Mouse (Mus musculus) kidney, adult 18-20 months (tissue): ENCODE data around the gene Pttg1ip.

ENCODE experiments used
- DNase-seq: peaks from one replicate; pipeline ENCODE4 v3.0.0; 2021

The Pttg1ip gene

GRCm38 (mm10) chr10:77569973-77570658, 11.4 kb upstream of the Pttg1ip start:
- DNase-seq = peak; percentile 48

DNA sequence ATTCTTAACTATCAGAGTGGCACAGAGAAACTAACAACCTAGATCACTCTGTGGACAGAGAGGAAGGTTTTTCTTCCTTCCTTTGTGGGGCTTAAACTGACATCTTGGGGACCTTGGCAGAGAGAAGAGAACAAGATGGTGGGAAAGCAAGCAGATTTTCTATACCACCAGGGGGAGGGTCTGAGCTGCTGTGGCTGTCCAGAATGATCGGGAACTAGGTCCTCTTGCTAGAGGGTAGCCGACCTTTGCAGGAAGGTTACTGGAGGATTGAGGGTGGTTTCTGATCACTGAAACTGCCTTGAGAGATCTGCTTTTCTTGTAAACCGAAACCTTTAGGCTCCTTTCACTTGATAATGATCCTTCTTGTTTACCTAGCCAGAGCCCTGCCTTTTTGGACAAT, 9.3 kb upstream of the Pttg1ip start:
- no peak for DNase-seq

GRCm38 (mm10) chr10:77573162-77573561, 8.4 kb upstream of the Pttg1ip start:
- DNase-seq = no peak

DNA sequence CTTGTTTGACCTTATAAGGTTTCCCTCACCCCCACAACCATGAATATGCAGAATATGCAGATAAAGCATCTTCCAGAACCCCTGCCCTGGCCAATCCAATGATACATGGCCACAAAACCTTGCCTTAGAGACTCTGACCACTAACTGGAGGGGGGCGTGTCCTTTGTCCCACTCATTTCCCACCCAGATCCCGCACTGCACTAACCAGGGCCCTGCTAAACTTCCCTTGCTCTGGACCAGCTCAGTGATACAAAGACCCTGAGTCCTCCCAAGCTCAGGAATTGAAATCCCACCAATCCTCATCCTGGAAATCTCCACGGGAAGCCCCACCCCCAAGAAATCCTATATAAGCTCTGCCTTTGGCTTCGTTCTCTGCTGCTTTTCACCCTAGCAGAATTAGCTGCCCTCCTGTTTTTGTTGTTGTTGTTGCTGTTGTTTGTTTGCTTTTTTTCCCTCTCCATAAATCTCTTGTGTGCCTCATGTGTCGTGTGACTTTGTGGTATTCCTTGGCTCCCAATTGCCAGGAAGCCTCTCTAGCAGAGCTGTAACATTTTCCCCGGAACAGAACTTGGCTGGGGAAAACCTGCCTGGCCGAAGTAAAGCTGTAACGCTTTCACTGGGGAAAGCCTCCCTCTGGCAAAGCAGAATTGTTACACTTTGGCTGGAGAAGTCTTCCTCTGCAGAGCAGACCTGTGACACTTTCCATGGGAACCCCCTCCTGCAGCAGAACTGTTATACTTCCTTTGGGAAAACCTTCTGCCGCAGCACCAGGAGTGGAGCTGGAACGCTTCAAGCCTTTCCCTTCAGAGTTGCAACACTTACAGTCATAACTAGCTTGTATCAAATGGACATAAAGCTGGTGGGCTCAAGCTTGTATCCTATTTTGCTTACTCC, 1.2 kb upstream of the Pttg1ip start:
- no peak for DNase-seq

DNA sequence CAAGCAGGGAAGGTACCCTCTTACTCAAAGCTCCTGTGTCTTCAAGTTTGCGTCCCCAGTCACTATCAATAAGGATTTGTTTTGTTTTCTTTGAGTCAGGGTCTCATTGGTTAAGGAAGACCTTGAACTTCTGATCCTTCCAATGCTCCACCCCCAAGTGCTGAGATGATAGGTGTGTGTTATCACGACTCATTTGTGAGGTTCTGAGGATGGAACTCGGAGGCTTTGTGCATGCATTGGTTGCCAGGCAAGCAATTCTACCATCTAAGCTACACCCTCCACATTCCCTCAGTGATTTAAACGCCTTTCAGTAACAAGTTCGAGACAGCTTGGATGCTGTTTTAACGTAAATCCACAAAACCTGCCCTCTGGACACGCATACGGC, 505 bp upstream of the Pttg1ip start:
- no peak for DNase-seq

- DNase-seq = no peak
Observed at GRCm38 (mm10) chr10:77582285-77582618, 732 bp downstream of the Pttg1ip start.

DNA sequence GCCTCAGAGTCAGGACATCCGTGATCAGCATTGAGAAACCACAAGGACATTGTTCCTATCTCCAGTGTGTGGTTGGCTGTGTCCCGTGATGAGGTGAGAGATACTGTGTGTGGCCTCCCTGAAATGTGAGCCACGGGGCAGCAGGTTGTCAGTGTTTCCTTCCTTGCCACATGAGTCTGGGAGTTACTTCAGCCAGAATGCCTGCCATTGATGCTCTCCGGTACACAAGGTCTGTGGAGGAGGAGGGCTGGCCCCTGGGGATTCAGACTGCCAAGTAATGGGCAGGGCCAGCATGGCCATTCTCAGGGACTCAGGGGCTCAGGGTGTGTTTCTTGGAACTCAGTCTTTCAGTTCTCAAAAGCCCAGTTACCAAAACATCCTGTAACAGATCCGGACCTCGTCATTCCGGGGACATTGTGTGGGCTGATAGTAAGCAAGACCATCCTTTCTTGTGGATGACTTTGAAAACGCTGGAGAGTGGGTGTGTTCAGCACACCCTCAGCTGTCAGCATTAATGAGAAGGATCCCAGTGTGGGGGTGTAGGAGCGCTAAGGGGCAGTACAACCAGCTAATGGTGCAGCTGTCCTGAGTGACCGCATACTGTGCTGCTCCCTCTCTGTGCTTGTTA, 2.4 kb downstream of the Pttg1ip start:
- peak; percentile 49 for DNase-seq

- DNase-seq = no peak
Observed at GRCm38 (mm10) chr10:77586637-77587036, 5.1 kb downstream of the Pttg1ip start.

GRCm38 (mm10) chr10:77587091-77587775, 5.7 kb downstream of the Pttg1ip start:
- DNase-seq = peak; percentile 40

GRCm38 (mm10) chr10:77588036-77588435, 6.5 kb downstream of the Pttg1ip start:
- peak; percentile 45 for DNase-seq

- DNase-seq = no peak
Observed at GRCm38 (mm10) chr10:77589117-77589516, 7.6 kb downstream of the Pttg1ip start.

- no peak for DNase-seq
Observed at GRCm38 (mm10) chr10:77589749-77590148, 8.2 kb downstream of the Pttg1ip start.

- peak; percentile 71 for DNase-seq
Observed at GRCm38 (mm10) chr10:77590812-77591211, 9.3 kb downstream of the Pttg1ip start.

- DNase-seq = no peak
Observed at GRCm38 (mm10) chr10:77591546-77591945, 10.0 kb downstream of the Pttg1ip start.

DNA sequence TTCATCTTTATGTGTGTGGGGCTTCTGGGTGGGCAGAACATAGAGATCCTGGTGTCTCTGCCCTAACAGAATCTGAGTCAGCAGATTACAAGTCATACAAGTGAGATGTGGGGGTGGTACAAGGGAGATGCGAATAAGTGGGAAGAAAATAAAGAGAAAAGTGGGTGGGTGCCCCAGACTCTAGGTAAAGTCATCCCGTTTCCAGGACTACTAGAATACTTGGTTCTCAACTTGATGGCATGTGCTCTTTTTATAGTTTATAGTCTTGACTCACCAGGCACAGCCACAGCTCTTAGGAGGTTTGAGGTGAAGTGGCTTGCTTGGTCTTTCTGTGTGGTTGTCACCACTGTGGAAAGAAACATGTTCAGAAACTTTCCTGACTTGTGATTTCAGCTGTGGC, 14.5 kb downstream of the Pttg1ip start:
- no peak for DNase-seq

DNA sequence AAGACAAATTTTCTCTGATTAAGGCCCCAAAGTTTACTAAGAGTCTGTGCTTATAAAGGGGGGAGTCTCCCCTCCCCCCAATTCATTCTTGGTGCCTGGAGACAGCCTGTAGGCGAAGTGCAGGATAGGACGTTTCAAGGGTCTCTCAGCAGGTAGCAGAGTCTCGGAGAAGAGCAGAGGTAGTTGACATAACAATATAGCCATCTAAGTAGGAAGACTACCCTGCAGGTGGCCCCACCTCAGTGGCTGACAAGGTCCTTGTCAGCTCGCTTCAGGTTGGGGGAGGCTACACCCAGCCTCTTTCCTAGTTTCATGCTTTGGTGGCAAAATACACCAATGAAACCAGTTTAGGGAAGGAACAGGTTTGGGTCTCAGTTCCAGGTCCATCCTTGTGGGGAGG, 21.5 kb downstream of the Pttg1ip start:
- DNase-seq = no peak

GRCm38 (mm10) chr10:77604111-77604510, 22.6 kb downstream of the Pttg1ip start:
- no peak for DNase-seq

GRCm38 (mm10) chr10:77604958-77605357, 23.4 kb downstream of the Pttg1ip start:
- peak; percentile 33 for DNase-seq

DNA sequence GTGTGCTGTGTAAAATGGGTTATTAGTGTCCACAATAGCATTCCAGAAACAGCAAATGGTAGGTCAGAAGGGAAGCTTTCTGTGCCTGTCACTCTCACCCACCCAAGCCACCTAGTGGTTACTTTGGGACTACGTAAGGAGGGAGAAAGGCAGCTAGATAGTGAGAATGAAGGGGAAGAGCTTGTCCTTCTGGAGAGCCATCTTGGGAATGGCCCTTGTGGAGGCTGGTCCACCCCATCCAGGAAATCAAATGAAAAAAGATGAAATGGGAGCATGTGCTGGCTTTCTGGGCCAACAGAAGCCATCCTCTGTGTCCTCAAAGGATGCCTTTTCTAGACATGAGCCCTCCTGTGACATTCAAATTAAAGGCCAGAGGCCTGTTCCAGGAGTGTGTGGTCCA, 23.8 kb downstream of the Pttg1ip start:
- no peak for DNase-seq

DNA sequence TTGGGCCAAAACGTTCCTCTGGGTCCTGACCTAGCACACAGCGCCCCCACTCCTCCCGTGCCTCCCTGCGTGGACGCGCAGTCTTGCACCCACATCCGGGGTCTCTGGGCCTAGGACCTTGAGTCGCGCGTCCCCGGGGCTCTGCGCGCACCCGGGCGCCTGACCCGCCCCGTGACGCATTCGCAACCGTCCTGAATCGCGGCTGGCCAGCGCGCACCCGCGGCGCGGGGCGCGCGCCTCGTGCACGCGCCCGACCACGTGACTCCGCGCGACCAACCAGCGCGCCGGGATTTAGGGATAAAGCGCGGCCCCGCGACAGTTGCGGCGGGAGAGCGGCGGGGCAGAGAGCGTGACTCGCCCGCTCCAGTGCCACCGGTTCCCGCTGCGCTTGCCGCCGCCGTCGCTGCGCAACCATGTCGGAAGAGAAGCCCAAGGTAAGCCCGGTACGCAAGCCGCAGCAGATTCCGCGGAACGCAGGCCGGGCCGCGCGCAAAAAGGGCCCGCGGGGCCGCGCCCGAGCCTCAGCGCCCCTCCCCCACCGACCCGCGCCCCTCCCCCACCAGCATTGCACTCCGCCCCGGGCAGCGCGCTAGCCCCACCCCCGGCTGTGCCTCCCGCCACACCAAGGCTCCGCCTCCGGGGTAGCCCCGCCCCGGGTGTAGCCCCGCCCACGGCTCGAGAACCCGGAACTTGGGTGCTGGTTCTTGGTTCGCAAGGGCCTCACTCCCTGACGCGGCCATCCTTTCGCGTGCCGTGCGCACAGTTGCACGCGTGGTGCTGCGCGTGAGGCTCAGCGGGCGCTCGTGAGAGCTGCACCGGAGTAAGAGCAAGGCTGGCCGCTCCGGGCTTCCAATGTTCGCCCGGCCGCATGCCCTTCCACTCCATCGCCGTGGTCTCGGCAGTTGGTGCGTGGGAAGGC, 24.6 kb downstream of the Pttg1ip start, which contains the start of the genes Sumo3 and Gm49325:
TSS of gene Sumo3 (plus strand) at position 190 of the 919 bp plus-strand sequence.
TSS of gene Gm49325 (plus strand) at position 290 of the 919 bp plus-strand sequence.
- peak; percentile 99 for DNase-seq

GRCm38 (mm10) chr10:77606855-77607254, 25.3 kb downstream of the Pttg1ip start:
- no peak for DNase-seq

DNA sequence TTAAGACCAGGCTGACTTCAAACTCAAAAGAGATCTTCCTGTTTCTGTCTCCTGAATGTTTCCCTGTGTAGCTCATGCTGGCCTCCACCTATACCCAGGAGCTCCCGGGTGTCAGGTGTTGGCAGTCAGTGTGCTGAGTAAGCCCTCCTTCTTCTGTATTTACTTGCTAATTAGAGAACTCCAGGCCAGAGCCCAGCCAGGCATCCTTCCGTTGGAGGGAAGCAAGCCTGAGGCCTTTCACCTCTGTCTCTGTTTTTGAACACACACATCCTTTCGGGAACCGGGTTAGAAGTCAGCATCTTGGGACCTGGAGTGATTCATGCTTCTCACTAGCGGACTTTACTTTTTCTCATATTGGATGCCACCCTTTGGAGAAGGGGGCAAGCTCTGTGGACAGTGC, 25.9 kb downstream of the Pttg1ip start:
- no peak for DNase-seq
